Mouse (Mus musculus) testis, adult 2 months (tissue): ENCODE results near the gene Itga6.

Experiments
- CTCF ChIP-seq: fragments of 200-500 bp; IDR thresholded peaks from 2 replicates; pipeline ENCODE4 v1.5.1; 2012; ENCODE audit warnings: low read depth, mild to moderate bottlenecking, inconsistent platforms, low read length, moderate library complexity; ENCODE audit not compliant: control insufficient read depth, insufficient read depth, insufficient replicate concordance
- POLR2A ChIP-seq: fragments of 200-500 bp; IDR thresholded peaks from 2 replicates; pipeline ENCODE4 v1.6.1; 2012; ENCODE audit warnings: low read depth, mild to moderate bottlenecking, inconsistent platforms, low read length, moderate library complexity; ENCODE audit not compliant: control insufficient read depth

- TF ChIP-seq CTCF (no peak), POLR2A (no peak)
Measured at GRCm38 (mm10) chr2:71802131-71802530, 56.7 kb downstream of the Itga6 start.
